Mouse (Mus musculus) brain, embryonic 14.5 days (tissue): ENCODE results near the gene Ago3.

Source experiments
- CTCF ChIP-seq: fragments of 200-500 bp; IDR thresholded peaks from 2 replicates; pipeline ENCODE4 v1.5.1; 2012; ENCODE audit warnings: inconsistent platforms, mild to moderate bottlenecking, moderate library complexity, borderline replicate concordance; ENCODE audit not compliant: insufficient read depth, insufficient read length; ENCODE audit errors: extremely low read depth
- POLR2A ChIP-seq: fragments of 200-500 bp; IDR thresholded peaks from 2 replicates; pipeline ENCODE4 v1.6.1; 2012; ENCODE audit warnings: mild to moderate bottlenecking, inconsistent platforms, borderline replicate concordance; ENCODE audit not compliant: poor library complexity, insufficient read depth, insufficient read length, severe bottlenecking; ENCODE audit errors: extremely low read depth

- TF ChIP-seq POLR2A (no peak), CTCF (no peak; the same call in 1 of the 2 replicates)
Observed at GRCm38 (mm10) chr4:126326036-126326435, 103.3 kb downstream of the Ago3 start.
